Mouse (Mus musculus) liver, embryonic 11.5 days (tissue): ENCODE results near the gene Hbs1l. TPM values are rescaled to one million over a fixed set of nuclear protein-coding genes. Genes with fewer than 3 reads are reported as not detected.

ENCODE experiments used
- ATAC-seq: fragments of 200-750 bp; cut with Nextera tagmentation; replicated peaks from 2 replicates; pipeline ENCODE4 v1.8.0; 2017; ENCODE audit warnings: moderate number of reproducible peaks, mild to moderate bottlenecking, moderate TSS enrichment, moderate library complexity; ENCODE audit not compliant: low FRiP score
- DNase-seq: peaks from one replicate; pipeline ENCODE4 v3.0.0-alpha.2; 2017; ENCODE audit warnings: low spot score
- H3K27ac ChIP-seq: fragments of 300-500 bp; sonication (generic); 2 replicates; pipeline ENCODE4 v1.5.1; 2014; ENCODE audit warnings: mild to moderate bottlenecking, low read depth, low read length, control low read depth
- H3K27me3 ChIP-seq: fragments of 300-500 bp; sonication (generic); replicated peaks from 2 replicates; pipeline ENCODE4 v1.6.1; 2014; ENCODE audit warnings: low read length, mixed read lengths; ENCODE audit not compliant: control insufficient read depth, insufficient read depth
- H3K36me3 ChIP-seq: fragments of 300-500 bp; sonication (generic); 2 replicates; pipeline ENCODE4 v1.6.1; 2014; ENCODE audit warnings: mild to moderate bottlenecking, low read length, moderate library complexity, mixed read lengths; ENCODE audit not compliant: control insufficient read depth, insufficient read depth
- H3K4me1 ChIP-seq: fragments of 300-500 bp; sonication (generic); replicated peaks from 2 replicates; pipeline ENCODE4 v1.6.1; 2014; ENCODE audit warnings: low read length, mixed read lengths; ENCODE audit not compliant: control insufficient read depth, insufficient read depth
- H3K4me2 ChIP-seq: fragments of 300-500 bp; sonication (generic); 2 replicates; pipeline ENCODE4 v1.6.1; 2014; ENCODE audit warnings: mild to moderate bottlenecking, control low read depth, moderate library complexity
- H3K4me3 ChIP-seq: fragments of 300-500 bp; sonication (generic); 2 replicates; pipeline ENCODE4 v1.5.1; 2014; ENCODE audit warnings: low read depth, low read length, control low read depth
- H3K9ac ChIP-seq: fragments of 300-500 bp; sonication (generic); 2 replicates; pipeline ENCODE4 v1.6.1; 2014; ENCODE audit warnings: low read depth, low read length, control low read depth
- H3K9me3 ChIP-seq: fragments of 300-500 bp; sonication (generic); 2 replicates; pipeline ENCODE4 v1.6.1; 2016; ENCODE audit warnings: low read length, inconsistent platforms, mixed read lengths; ENCODE audit not compliant: control insufficient read depth
- WGBS: fragments of 180-500 bp; shearing (Covaris S2); extraction: QIAGEN DNeasy Blood & Tissue Kit; methylation state at CpG from one replicate; pipeline ENCODE4 v1.1.7; 2014; 5-methylcytosine and 5-hydroxymethylcytosine counted together
- polyA plus RNA-seq: library from polyadenylated mRNA; unstranded; fragments of >200 nt; fragmentation: Nextera tagmentation; extraction: Ambion mirVana; gene quantifications from 2 replicates; pipeline ENCODE4 v1.2.1, GENCODE M21; 2014

Gene Hbs1l
- polyA plus RNA-seq, 1 experiment from 2014 or later = 107 TPM

GRCm38 (mm10) chr10:21267452-21267851 is 28.3 kb upstream of the Hbs1l start:
- H3K4me3 ChIP-seq = no peak overlapping the region
- peak overlapping the region; percentile 66; the same call in 1 of the 2 replicates for H3K27ac ChIP-seq
- no peaks in the 10 kb centered on the region for H3K27me3 ChIP-seq
- no peaks in the 10 kb centered on the region for H3K36me3 ChIP-seq
- WGBS = 64% methylated on average over 2 of the region's 2 CpGs
- no peak overlapping the region for H3K9ac ChIP-seq
- peaks cover 27% of the 10 kb centered on the region for H3K4me1 ChIP-seq
- DNase-seq = no peak
- H3K9me3 ChIP-seq = no peaks in the 10 kb centered on the region
- ATAC-seq = no peak
- H3K4me2 ChIP-seq = no peak overlapping the region

DNA sequence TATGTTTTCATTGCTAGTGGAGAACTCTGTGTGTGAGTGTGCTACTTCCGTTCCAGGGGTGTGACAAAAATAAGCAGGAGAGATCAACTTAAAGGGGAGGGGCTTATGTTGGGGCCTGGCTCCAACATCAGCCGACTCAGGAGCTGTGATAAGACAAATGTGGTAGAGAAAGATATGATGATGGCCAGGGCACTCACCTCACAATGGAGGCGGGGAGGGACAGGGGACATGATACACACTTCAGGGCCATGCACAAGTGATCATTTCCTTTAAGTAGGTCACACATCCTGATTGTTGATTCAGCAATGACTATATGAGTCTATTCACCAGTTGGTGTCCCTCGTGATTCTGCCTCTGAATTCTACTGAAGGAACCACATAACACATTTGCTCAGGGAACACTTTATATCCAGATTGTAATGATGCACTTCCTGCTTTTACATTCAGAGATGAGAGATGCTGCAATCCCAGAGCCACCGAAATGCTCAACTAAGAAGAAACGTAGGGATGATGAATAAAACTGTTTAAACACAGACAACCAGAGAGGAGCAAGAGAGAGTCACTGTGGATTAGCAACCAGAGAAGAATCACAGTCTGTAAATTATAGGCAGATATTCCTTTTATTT is 26.9 kb upstream of the Hbs1l start:
- peaks cover 31% of the 10 kb centered on the region for H3K4me1 ChIP-seq
- no peak overlapping the region for H3K9ac ChIP-seq
- peak overlapping the region; percentile 28; the same call in 1 of the 2 replicates for H3K4me2 ChIP-seq
- peak; percentile 99 for ATAC-seq
- DNase-seq = no peak
- no peaks in the 10 kb centered on the region for H3K27me3 ChIP-seq
- no peak overlapping the region for H3K4me3 ChIP-seq
- H3K9me3 ChIP-seq = no peaks in the 10 kb centered on the region
- H3K27ac ChIP-seq = peak overlapping the region; percentile 70
- no peaks in the 10 kb centered on the region for H3K36me3 ChIP-seq
- 42% methylated on average over 6 of the region's 6 CpGs for WGBS

- Histone ChIP-seq H3K4me3 (no peak overlapping the region), H3K4me2 (no peak overlapping the region), H3K27ac (no peak overlapping the region), H3K9me3 (no peaks in the 10 kb centered on the region), H3K4me1 (peaks cover 31% of the 10 kb centered on the region), H3K27me3 (no peaks in the 10 kb centered on the region), H3K9ac (no peak overlapping the region), H3K36me3 (no peaks in the 10 kb centered on the region)
- no peak for DNase-seq
- no peak for ATAC-seq
- 77% methylated on average over 2 of the region's 2 CpGs for WGBS
These were observed 25.9 kb upstream of the Hbs1l start for GRCm38 (mm10) chr10:21269920-21270319.

GRCm38 (mm10) chr10:21270905-21271304 is 24.9 kb upstream of the Hbs1l start:
- Histone ChIP-seq H3K4me1 (peaks cover 31% of the 10 kb centered on the region), H3K27me3 (no peaks in the 10 kb centered on the region), H3K4me3 (no peak overlapping the region), H3K27ac (no peak overlapping the region), H3K9me3 (no peaks in the 10 kb centered on the region), H3K9ac (no peak overlapping the region), H3K4me2 (no peak overlapping the region), H3K36me3 (no peaks in the 10 kb centered on the region)
- ATAC-seq (no peak), DNase-seq (no peak)
- 86% methylated on average over 5 of the region's 5 CpGs for WGBS

DNA sequence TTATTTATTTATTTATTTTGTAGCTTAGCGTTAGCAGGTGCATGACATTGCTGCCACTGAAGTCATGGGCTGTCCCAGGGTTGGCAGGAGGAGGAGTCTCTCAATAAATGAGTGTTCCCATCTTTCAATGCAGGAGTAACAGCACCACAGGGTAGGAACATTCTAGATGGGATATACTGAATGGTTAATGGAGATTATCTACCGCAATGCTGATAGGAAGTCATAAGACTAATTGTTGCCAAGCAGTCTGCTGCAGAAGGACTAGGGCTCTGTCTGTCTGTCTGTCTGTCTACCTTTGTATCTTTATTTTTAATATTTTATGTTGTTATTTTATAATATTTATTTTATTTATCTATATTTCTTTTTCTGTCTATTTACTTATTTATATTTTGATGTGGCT is 24.5 kb upstream of the Hbs1l start:
- Histone ChIP-seq H3K4me1 (peaks cover 28% of the 10 kb centered on the region), H3K9me3 (no peaks in the 10 kb centered on the region), H3K27ac (no peak overlapping the region), H3K27me3 (no peaks in the 10 kb centered on the region), H3K4me3 (no peak overlapping the region), H3K36me3 (no peaks in the 10 kb centered on the region), H3K4me2 (no peak overlapping the region), H3K9ac (no peak overlapping the region)
- WGBS = 86% methylated on average over 2 of the region's 2 CpGs
- DNase-seq = no peak
- no peak for ATAC-seq

GRCm38 (mm10) chr10:21271785-21272184 is 24.0 kb upstream of the Hbs1l start:
- DNase-seq (no peak), ATAC-seq (no peak)
- H3K4me3 ChIP-seq = no peak overlapping the region
- H3K4me1 ChIP-seq = peaks cover 24% of the 10 kb centered on the region
- H3K9ac ChIP-seq = no peak overlapping the region
- no peak overlapping the region for H3K27ac ChIP-seq
- H3K9me3 ChIP-seq = no peaks in the 10 kb centered on the region
- no peaks in the 10 kb centered on the region for H3K27me3 ChIP-seq
- H3K36me3 ChIP-seq = no peaks in the 10 kb centered on the region
- WGBS = 77% methylated on average over 6 of the region's 6 CpGs
- H3K4me2 ChIP-seq = no peak overlapping the region

- Histone ChIP-seq H3K9me3 (no peaks in the 10 kb centered on the region), H3K27ac (no peak overlapping the region), H3K4me1 (no peaks in the 10 kb centered on the region), H3K4me3 (no peak overlapping the region), H3K9ac (no peak overlapping the region), H3K27me3 (no peaks in the 10 kb centered on the region), H3K4me2 (no peak overlapping the region), H3K36me3 (no peaks in the 10 kb centered on the region)
- WGBS = 69% methylated on average over 10 of the region's 10 CpGs
- DNase-seq (no peak), ATAC-seq (no peak)
These were observed 8.3 kb upstream of the Hbs1l start for GRCm38 (mm10) chr10:21287243-21288127.

- no peak overlapping the region for H3K9ac ChIP-seq
- no peak overlapping the region for H3K27ac ChIP-seq
- no peaks in the 10 kb centered on the region for H3K36me3 ChIP-seq
- no peak overlapping the region for H3K4me2 ChIP-seq
- 63% methylated on average over 4 of the region's 4 CpGs for WGBS
- H3K9me3 ChIP-seq = no peaks in the 10 kb centered on the region
- ATAC-seq (no peak), DNase-seq (no peak)
- no peaks in the 10 kb centered on the region for H3K4me1 ChIP-seq
- H3K4me3 ChIP-seq = no peak overlapping the region
- no peaks in the 10 kb centered on the region for H3K27me3 ChIP-seq
These were observed 4.6 kb upstream of the Hbs1l start for GRCm38 (mm10) chr10:21291228-21291627.
